Mouse (Mus musculus) activated CD4-positive, CD25-positive, alpha-beta regulatory T cell, adult 4 months (primary cell): ENCODE data around the gene Fnip2. TPM values are rescaled to one million over a fixed set of nuclear protein-coding genes. Genes with fewer than 3 reads are reported as not detected.
"Not testable (repeated sequence)": the region's sequence is repeated elsewhere in the genome, so short reads cannot be mapped to it uniquely, and the experiment has no call there.

ENCODE experiments used
- ATAC-seq: one replicate; pipeline ENCODE4 v1.8.0; 2017
- polyA plus RNA-seq, 2 experiments: library from polyadenylated mRNA; unstranded; fragments of 100-300 nt; shearing (Covaris generic); gene quantifications; one replicate each; pipeline ENCODE4 v1.2.1; 2017

Gene Fnip2
- under 1 TPM; 0.34 to 0.46 TPM for polyA plus RNA-seq

GRCm38 (mm10) chr3:79567703-79568362, at the start of gene Fnip2:
Gene Fnip2, minus strand, starts transcription at chr3:79567796.
- peak; percentile 84 for ATAC-seq

GRCm38 (mm10) chr3:79609886-79610285, 42.3 kb upstream of the Fnip2 start:
- no peak for ATAC-seq

GRCm38 (mm10) chr3:79595468-79595867, 27.9 kb upstream of the Fnip2 start:
- no peak for ATAC-seq

- ATAC-seq = no peak
Observed at GRCm38 (mm10) chr3:79591793-79592471, 24.3 kb upstream of the Fnip2 start.

- ATAC-seq = peak; percentile 90
Observed at GRCm38 (mm10) chr3:79590863-79591792, 23.5 kb upstream of the Fnip2 start, which contains the start of gene Ppid. Gene Ppid, plus strand, starts transcription at chr3:79591342.

GRCm38 (mm10) chr3:79589671-79590070, 22.1 kb upstream of the Fnip2 start:
- ATAC-seq = no peak

GRCm38 (mm10) chr3:79586804-79587203, 19.2 kb upstream of the Fnip2 start:
- peak; percentile 79 for ATAC-seq

- ATAC-seq = no peak
Observed at GRCm38 (mm10) chr3:79579891-79580575, 12.4 kb upstream of the Fnip2 start.

- ATAC-seq = no peak
Observed at GRCm38 (mm10) chr3:79578164-79578563, 10.6 kb upstream of the Fnip2 start.

- no peak for ATAC-seq
Observed at GRCm38 (mm10) chr3:79577606-79578005, 10.0 kb upstream of the Fnip2 start.

- no peak for ATAC-seq
Observed at GRCm38 (mm10) chr3:79576865-79577264, 9.3 kb upstream of the Fnip2 start.

- ATAC-seq = no peak
Observed at GRCm38 (mm10) chr3:79576468-79576816, 8.8 kb upstream of the Fnip2 start.

GRCm38 (mm10) chr3:79575576-79576467, 8.2 kb upstream of the Fnip2 start:
- no peak for ATAC-seq

GRCm38 (mm10) chr3:79574336-79574735, 6.7 kb upstream of the Fnip2 start:
- no peak for ATAC-seq

GRCm38 (mm10) chr3:79573376-79573775, 5.8 kb upstream of the Fnip2 start:
- ATAC-seq = not testable (repeated sequence)

- no peak for ATAC-seq
Observed at GRCm38 (mm10) chr3:79572399-79572798, 4.8 kb upstream of the Fnip2 start.

GRCm38 (mm10) chr3:79569351-79569681, 1.7 kb upstream of the Fnip2 start:
- ATAC-seq = no peak

GRCm38 (mm10) chr3:79568629-79569350, 1.2 kb upstream of the Fnip2 start:
- no peak for ATAC-seq

GRCm38 (mm10) chr3:79566716-79567691, 592 bp downstream of the Fnip2 start:
- ATAC-seq = no peak
